Mouse (Mus musculus): ENCODE data around the gene Ckmt2.

DNA sequence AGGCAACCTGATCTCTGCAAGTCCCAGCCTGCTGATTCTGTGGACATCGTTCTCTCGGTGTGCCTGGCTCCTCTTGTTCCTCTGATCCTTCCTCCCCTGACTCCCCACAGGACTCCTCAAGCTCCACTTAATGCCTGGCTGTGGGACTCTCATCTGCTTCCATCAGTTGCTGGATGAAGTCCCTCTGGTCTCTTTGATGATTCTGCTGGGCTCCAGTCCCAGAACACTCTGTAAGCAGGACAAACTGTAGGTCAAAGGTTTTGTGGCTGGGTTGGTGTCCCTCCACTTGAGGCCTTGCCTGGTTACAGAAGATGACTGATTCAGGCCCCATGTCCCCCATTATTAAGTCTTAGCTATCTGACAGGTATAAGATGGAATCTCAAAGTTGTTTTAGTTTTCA is 50.6 kb downstream of the Ckmt2 start:
- TF ChIP-seq POLR2A (IDR thresholded peaks at IDR 0.05; ENCODE audit: borderline replicate concordance, insufficient read depth, low read length) (no peak), CTCF (IDR thresholded peaks at IDR 0.05; ENCODE audit: borderline replicate concordance, insufficient read depth, low read depth, low read length) (no peak)
